Mouse (Mus musculus): ENCODE data around the gene Tmc7.
A peak's percentile ranks its signal among the peaks of the same experiment; 100 is the strongest.

The Tmc7 gene

DNA sequence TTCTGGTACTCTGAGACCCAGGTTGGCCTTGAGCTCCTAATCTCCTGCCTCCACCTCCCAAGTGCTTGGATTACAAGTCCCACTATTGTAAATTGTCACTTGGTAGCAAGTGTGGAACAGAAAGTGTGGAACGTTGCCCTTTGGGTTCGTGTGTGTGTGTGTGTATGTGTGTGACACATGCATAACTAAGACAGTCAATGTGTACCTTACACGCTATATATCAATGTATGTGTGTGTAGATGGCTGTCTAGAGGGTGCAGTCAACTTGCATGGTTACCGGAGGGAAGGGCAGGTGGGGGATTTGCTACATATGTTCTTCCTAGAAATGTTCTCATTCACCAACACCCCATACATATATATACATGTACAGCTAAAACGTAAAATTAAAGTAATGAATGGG is 390 bp upstream of the Tmc7 start:
- no peak for DNase-seq

DNA sequence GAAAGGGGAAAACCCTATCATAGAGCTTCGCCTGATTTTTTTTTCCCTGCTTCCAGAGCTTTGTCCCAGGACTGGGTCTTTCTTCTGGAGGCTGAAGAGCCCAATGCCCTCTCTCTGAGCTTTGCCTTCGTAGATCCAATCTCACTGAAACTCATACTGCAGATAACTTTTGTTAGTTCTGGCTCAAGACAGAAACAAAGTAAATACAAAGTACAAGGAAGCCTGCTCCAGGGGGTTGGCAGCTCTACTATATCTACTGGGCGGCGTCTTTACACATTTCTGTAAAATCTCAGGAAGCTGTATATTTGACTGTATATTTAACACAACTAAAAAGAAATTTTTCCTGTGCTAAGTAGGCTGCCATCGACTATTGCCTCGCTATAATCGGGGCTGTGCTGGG is 715 bp downstream of the Tmc7 start:
- DNase-seq = no peak

DNA sequence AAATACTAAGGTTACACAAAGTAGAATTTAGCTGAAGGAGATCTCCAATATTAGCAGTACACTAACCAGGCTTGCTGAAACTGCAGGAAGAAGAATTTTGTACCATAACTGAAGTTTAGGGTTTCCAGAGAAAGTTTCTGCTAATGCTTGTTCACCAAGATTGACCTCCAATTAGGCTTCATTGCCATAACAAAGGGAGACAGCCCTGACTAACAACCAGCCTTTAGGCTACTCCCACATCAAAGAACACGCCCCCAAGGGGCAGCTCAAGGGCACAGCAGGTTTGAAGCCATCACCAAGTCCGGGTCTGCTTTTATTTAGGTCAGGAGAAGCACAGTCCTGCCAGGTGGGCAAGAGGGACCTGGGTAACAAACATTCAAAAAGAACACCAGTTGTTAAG is 4.6 kb downstream of the Tmc7 start:
- no peak for DNase-seq

DNA sequence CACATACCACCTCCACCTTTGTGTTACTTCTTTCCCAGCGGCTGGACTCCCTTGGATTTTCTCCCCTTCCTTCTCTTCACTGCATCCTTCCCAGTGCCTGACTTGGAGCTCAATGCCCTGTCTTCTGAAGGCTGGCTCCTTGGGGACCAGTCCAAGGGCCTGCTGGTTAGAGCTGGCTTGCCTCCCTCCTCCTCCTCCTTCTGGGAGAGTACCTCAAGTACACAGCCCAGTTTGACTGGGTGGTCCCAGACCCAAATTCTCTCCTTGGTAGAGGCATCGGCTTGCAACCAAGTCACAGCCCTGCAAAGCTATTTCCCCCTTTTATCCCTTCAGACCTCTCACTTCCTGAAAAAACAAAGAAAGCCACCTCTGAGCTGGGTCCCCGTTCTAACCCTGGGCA is 6.3 kb downstream of the Tmc7 start:
- DNase-seq = no peak

DNA sequence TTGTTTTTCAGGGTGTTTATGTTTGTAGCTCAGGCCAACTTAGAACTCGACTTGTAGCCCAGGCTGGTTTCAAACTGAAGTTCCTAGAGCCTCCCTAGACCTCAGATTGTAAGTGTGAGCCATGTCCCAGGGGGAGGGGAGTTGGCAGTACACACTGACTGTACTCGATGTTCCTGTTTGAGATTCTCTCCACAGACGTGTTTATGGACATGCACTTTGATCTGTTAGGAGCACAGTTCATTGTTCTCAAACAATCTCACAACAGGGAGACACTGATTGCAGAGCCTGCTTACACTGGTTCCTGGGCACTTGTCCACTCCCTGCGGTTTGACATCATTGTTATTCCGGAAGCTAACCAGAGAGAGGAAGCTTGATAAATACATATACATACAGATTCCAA is 12.5 kb downstream of the Tmc7 start:
- DNase-seq = no peak

DNA sequence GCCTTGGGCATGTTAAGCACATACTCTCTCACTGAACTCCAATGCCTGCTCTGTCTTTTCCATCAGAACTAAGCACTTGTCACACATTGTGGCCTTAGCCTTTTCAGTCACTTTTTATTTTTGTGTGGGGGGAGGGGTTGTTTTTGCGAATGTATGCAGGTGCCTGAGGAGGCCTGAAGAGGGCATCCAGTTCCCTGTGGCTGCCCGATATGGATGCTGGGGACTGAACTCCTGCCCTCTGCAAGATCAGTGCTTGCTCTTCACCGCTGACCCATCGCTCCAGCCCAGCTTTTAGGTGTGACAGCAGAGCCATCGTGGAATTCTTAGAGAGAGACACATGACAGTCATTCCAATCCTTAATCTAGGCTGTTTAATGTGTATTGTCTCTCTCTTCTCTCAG is 13.2 kb downstream of the Tmc7 start:
- DNase-seq = no peak

DNA sequence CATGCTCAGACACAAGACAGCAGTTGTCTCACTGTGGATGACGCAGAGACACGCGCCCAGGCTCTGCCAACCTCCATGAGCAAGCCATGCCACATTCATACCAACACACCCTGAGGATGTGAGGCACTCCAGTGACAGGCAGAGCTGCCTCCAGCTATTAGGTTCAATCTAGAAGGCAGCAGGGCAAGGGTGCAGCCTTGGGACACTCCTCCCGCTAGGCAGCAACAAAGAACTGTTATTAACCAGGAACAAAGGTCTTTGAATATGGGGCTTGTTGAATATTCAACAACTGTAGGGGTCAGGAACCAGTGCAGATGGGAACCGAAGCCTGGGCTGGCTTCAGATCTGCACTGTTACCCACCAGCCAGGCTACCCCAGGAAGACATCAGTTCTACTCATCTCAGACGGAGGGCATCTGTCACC is 15.4 kb downstream of the Tmc7 start:
- DNase-seq = no peak

DNA sequence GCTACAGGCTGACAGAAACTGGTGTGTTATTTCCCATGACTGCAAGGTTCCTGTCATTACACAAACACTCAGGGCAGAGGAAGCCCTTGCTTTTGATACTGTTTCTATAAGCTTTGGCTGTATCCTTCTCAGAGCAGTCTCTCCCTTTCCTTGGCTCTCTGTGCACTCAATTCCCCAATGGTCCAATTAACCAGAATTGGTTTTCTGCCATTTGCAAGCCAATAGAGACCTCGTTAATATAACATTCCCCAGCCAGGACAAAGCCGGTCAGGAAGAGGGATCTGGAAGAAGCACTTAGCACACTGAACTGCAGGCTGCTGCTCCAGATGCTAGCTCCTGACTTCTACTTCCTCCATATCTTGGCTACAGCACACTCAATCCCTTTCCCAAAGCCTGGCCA is 30.2 kb downstream of the Tmc7 start:
- DNase-seq = no peak

DNA sequence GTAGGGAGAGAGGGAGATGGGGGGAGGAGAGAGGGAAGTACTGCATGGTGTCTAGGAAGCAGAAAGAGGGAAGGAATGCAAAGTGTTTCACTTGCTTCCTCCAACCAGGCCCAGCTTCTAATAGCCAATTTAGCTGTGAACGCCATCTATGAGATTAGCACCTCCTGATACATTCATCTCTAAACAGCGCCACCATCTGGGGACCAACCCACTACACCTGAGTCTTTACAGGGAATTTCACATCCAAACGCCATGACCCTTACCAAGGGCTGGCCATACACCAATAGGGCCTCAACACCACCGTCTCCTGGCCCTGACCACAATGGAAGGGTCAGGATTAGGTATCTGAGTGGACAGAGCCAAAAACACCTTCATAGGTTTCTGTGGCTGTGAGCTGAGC is 30.7 kb downstream of the Tmc7 start:
- DNase-seq = no peak

DNA sequence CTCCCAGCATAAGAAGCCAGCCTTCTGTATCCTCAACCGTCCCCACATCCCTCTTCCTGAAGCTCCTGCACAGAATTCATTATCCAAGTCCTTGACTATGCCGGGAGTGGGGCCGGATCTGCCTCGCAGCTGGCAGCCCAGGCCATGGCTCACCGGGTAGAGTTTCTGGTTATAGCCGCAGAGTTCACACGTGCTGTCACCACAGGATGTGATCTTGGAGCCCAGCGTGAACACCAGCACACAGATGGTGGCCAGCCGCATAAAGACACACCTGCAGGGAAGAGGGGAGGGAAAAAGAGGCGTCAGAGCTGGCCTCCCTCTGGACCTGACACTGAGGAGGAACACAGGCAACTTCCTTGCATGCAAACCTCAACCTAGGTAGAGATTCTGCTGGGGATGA is 37.1 kb downstream of the Tmc7 start:
- no peak for DNase-seq

DNA sequence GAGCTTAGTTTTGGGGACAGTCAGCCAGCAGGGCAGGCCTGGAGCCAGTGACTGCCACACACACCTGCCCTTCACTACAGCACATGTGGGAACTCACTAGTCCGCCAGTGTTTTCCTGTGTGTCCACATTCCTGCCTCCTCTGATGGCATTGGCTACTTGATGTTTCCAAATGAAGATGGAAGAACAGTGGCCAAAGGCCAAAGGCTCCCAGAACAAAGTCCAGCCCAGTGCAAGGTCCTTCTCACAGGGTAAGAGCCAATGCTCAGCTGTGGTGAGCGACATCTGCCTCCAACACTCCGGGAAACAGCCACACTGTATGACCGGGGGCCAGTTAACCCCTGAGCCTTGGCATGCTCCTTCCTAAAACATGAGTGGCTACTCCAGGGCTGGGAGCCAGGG is 40.4 kb downstream of the Tmc7 start:
- no peak for DNase-seq

DNA sequence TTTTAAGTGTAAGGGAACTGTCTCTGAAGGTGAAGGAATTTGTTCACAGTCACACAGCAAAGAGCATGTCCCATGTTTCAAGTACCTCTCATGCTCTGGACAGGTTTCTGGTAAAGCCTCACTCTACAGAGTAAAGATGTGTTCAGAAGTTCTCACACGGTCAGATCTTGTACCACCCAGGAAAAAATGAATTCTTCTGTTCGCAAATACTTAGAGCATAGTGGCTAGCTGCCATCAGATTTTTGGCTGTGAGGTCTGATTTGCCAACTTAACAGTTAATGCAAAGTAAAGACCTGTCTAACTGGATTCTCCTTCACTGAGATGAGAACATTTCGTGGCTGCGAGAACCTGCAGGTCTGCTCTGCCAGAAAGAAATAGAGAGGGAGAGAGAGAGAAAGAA is 49.5 kb downstream of the Tmc7 start:
- DNase-seq = no peak

DNA sequence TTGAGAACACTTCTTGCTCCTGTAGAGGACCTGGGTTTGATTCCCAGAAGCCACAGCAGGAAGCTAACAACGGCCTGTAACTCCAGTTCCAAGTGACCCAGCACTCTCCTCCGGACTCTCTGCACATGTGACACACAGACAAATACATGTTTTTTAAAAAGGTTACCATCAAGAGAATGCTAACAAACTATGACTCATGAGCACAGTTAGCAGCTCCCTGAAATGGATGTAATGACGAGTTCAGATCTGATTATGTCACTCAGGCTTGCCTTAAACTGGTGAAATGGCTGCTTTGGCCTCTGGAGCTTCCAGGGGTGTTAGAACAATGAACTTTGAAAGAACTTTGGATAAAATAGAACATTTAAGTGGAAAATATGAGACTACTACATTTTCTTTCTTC is 50.2 kb downstream of the Tmc7 start:
- no peak for DNase-seq

DNA sequence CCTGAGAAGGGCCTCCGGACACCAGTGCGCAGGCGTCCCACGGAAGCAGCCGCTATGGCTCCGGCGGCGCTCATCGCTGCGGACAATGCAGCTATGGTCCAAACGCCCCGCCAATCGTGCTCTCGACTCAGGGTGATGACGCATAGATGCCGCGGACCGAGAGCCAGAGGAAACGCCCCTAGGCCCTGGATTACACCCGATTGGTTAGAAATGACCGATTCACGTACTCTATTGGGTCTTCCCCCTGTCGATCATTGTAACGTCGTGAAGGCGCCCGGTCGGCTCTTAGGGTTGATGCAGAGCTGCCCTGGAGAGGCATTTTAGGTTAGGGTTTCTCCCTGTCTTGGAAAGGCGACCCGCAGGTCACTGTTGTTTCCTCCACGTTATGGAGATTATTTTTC is 51.4 kb downstream of the Tmc7 start, which contains the start of gene Coq7:
Coq7 (minus strand) TSS at position 179 of the 401 bp plus-strand sequence.
- peak; percentile 88 for DNase-seq

DNA sequence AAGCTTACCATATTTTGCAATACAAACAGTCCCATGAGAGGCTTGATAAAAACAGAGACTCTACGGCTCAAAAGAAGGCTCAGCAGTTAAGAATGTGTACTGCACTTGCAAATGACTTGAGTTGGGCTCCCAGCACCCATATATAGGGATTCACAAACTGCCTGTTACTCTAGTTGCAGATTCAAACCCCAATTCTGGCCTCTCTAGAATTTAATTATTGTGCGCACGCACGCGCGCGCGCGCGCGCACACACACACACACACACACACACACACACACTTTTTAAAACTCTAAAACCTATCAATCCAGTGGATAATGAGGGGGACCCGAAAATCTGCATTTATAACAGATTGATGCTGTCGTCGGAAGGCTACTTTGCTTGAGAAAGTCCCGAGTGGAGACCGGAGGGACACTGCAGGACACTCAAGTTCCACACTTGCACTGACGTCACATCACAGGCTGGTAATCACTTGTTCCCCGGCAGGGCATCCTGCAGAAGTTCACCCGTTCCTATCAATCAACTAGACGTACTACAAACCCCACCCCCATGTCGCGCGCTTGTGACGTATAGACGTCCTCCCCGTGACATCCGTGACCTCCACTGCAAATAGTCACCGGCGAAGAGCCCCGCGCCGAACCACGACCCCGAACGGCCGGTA is 51.9 kb downstream of the Tmc7 start:
- DNase-seq = peak; percentile 98

DNA sequence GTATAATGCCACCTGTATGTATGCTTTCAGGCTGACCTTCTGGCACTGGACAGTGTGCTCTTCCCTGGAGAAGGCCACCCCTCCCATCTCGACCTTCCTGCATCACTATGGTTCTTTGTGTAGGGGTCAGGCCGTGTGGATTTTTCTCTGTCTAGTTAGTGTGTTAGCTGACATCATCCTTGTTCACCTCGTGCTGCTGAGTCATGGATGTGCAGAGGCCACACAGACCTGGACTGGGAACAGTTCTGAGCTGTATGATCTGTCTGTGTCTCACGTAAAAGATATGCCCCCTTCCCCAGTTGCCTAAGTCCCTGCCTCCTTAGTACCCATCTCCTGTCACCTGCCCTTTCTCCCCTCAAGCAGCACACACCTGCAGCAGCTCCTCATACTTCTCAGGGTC is 57.6 kb downstream of the Tmc7 start:
- no peak for DNase-seq

DNA sequence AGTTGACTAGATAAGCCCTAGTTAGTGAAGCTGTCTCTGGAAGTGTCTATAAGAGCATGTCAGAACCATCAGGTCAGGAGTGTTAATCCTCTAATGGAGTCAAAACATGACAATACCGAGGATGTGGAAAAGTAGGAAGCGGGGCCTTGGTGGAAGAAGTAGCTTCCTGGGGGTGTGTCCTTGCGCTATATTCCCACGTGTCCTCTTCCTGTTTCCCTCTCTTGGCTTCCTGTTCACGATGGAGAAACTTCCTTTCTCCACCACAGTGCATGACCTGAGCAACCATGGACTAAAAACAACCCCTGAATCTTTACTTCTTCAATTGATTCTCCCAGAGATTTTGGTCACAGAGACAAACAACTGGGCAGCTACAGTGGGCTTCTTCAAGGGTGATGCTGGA is 62.5 kb downstream of the Tmc7 start:
- no peak for DNase-seq

DNA sequence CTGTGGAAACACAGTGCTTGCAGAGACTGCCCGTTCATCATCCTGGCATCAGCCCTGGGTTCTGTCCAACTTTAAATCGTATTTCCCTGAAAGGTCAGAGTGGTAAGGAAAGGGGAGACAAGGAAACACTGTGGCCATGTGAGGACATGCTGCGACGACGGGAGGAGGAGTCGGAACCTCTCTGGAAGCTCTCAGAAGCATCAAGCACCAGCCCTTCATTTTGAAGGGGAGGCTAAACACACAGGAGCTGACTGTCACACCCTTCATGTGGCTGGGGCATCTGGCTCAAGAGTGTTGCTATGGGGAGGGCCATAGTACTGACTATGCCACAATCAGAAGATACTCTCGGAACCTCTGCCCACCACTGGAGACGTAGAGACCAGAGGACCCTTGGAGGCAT is 64.9 kb downstream of the Tmc7 start:
- DNase-seq = no peak

DNA sequence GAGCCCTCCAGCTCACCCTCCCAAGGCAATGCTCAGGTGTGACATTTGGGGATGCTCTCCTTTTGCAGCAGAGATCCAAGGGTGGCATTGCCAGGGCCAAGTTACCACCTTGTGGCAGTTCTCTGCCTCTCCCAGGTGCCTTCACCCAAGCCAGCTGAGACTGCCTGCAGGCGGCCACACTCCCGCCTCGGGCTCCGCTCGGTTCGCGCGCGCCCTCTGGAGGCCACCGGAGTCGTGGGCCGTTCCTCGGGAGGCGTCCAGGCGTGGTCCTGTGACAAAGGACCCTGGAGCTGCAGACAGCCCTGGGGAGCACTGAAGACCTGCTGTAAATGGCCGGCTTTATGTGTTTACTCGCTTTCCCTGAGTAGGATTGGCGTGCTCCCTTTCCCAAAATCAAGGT is 65.8 kb downstream of the Tmc7 start:
- peak; percentile 81 for DNase-seq

DNA sequence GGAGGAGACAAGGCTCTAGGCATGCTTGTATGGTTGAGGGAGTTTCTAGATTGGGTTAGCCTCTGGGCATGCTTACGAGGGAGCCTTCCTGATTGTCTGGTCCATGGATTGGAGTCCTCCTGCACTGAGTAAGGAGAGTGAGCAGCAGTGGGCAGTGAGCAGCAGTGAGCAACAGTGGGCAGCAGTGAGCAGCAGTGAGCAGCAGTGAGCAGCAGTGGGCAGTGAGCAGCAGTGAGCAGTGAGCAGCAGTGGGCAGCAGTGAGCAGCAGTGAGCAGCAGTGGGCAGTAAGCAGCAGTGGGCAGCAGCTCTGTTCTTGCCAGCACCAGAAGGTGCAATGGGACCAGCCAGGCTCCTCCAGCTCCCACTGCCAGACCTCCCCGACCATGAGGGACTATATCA is 66.7 kb downstream of the Tmc7 start:
- DNase-seq = no peak

DNA sequence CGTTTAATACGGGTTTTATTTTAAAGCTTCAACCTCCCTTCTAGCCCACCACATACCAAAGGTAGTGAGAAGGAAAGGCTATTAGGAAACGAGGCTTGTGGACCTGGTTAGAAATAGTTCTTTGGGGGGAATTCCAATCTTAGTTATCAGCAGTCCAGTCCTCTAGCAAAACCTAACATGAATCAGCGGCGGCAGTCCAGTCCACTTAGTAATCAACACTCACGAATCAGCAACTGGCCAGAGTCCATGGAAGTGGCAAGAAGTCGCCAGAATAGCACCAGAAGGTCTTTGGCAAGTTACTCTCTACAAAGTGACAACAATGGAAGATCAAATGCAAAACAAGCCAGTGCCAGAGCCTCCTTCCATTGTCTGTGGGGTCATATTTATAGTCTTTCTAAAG is 76.0 kb downstream of the Tmc7 start:
- no peak for DNase-seq

DNA sequence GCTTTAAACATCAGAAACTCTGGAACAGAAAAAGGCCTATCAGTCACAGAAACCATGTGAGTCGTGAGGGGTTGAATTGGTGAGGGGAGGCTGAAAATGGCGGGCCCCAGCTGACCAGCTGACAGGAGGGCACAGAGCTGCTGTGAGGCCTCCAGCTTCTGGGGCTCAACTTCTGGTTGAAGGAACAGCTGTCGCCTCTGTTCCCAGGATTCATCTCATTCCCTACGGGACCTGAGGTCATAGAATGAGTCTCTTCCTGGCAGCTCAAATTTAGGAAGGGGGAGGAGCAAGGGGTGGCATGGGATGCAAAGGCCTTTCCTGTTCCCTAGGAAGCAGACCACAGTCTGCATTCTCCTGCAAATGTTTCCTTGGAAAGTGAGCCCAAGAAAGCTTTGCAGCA is 80.7 kb downstream of the Tmc7 start:
- DNase-seq = no peak

DNA sequence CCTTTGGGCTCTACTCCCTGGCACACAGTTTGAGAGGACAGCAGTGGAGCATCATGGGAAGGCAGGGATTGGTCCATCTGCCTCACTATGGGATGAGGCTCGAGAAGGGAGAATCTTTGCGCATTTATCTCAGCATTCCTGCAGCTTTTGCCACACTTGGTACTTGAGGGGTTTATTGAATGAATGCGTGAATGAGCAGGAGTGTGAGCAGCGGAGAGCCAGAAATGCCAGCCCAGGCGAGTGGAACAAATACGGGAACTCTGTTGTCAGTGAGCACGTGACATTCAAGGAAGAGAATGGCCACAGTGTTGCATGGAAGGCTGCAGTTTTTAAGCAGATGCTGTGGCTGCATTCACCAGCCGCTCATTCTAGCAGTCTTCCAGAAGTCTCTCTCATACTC is 82.2 kb downstream of the Tmc7 start:
- DNase-seq = no peak

DNA sequence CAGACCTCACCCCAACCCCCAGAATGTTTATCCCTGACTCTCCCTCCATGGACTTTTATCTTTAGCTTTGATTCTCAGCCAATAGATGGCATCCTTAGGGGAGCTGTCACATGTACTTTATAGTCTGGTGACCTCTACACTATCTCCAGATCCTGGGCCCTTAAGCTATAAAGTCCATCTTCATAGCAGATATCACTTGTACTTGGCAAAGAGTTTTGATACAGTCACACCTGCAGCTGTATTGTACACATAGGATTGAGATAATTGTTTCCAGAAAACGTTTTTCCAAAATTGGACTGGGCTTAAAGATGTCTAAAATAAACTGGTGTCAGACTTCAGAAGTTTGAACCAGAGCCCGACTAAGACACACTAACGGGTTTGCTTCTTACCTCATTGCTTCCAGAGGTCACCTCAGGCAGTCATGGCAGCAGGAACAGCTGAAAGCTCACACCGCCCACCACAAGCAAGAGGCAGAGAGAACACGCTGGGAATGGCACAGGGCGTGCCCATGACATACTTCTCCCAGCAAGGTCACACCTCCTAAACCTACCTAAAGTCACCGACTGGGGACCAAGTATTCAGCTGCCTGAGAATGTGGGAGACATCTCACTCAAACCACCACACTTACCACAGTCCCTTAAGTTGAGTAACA is 84.6 kb downstream of the Tmc7 start:
- DNase-seq = no peak

Measured in right cerebral cortex, postnatal 14 days (tissue).